Mouse (Mus musculus): ENCODE results near the gene Atxn1. TPM values are rescaled to one million over a fixed set of nuclear protein-coding genes. Genes with fewer than 3 reads are reported as not detected.
A peak's percentile ranks its signal among the peaks of the same experiment; 100 is the strongest.

Gene Atxn1
- total and polyA plus RNA-seq, 3 experiments: 8.0 to 13.1 (median 9.7) TPM

GRCm38 (mm10) chr13:45832695-45833350, 132.0 kb downstream of the Atxn1 start (continued):
- TF ChIP-seq POLR2AphosphoS2 (IDR thresholded peaks at IDR 0.05; ENCODE audit: low read depth, low read length): no peak
- peak; percentile 65 for TF ChIP-seq ZNF384 (IDR thresholded peaks at IDR 0.05; ENCODE audit: low read depth, low read length)
- TF ChIP-seq POLR2A (IDR thresholded peaks at IDR 0.05; ENCODE audit: low read depth, low read length): no peak
- no peak for TF ChIP-seq ZKSCAN1 (IDR thresholded peaks at IDR 0.05; ENCODE audit: borderline replicate concordance, low read depth, low read length)
- TF ChIP-seq KAT2A (IDR thresholded peaks at IDR 0.05; ENCODE audit: insufficient replicate concordance, low read length): no peak
- no peak for TF ChIP-seq ZMIZ1 (IDR thresholded peaks at IDR 0.05; ENCODE audit: low read depth, low read length)
- no peak for TF ChIP-seq ELF1 (IDR thresholded peaks at IDR 0.05; ENCODE audit: low read depth, low read length)
- TF ChIP-seq USF1 (IDR thresholded peaks at IDR 0.05; ENCODE audit: low read depth, low read length): peak; percentile 55; the same call in 1 of the 2 replicates

GRCm38 (mm10) chr13:45829341-45829936, 135.4 kb downstream of the Atxn1 start:
- peak overlapping the region; percentile 47; the same call in 1 of the 2 replicates for H3K27ac ChIP-seq (ENCODE audit: insufficient read depth, low read depth)
- no peaks in the 10 kb centered on the region for H3K27me3 ChIP-seq (replicated peaks)
- no peak overlapping the region for H3K4me3 ChIP-seq (replicated peaks in 1 of 3; ENCODE audit: low read depth in 2 of 3, low read length in 2 of 3, poor library complexity in 1 of 3)
- no peak overlapping the region for H3K9ac ChIP-seq (ENCODE audit: insufficient read depth, low read depth)
- peak; percentile 63 for DNase-seq (ENCODE audit: extremely low read depth)
- peak overlapping the region; percentile 1; the same call in 1 of the 2 replicates for H3K4me2 ChIP-seq (ENCODE audit: insufficient read depth, low read depth, poor library complexity, severe bottlenecking)
- peaks cover 12 to 55% of the 10 kb centered on the region in 2 experiments for H3K36me3 ChIP-seq (replicated peaks in 1 of 2; ENCODE audit: control insufficient read depth in 1 of 2, insufficient read depth in 1 of 2, low read length in 1 of 2)
- dilution Hi-C loops (cut with MboI; ENCODE audit: extremely low pct_ligation_motif_present, extremely low pct_unique_long_range_greater_than_20kb, low sequenced_read_pairs) (no loop called here), in situ Hi-C loops (cut with MboI; ENCODE audit: low pct_ligation_motif_present, low pct_unique_long_range_greater_than_20kb, low sequenced_read_pairs) (no loop called here)
- TF ChIP-seq POLR2A (IDR thresholded peaks at IDR 0.05; ENCODE audit: low read depth, low read length): no peak; the same call in 1 of the 2 replicates
- TF ChIP-seq USF2 (conservative IDR thresholded peaks at IDR 0.05; ENCODE audit: low read depth, low read length): no peak
- 0 out of 2 replicates have a peak, but pooled peaks have one; percentile 11 for TF ChIP-seq BHLHE40 (IDR thresholded peaks at IDR 0.05; ENCODE audit: low read depth, low read length)
- TF ChIP-seq USF1 (IDR thresholded peaks at IDR 0.05; ENCODE audit: low read depth, low read length): no peak
- no peak for TF ChIP-seq CTCF (conservative IDR thresholded peaks at IDR 0.05 in 1 of 2, IDR thresholded peaks at IDR 0.05 in 1 of 2; ENCODE audit: low read depth in 2 of 2, low read length in 2 of 2)
- no peak for TF ChIP-seq ZKSCAN1 (IDR thresholded peaks at IDR 0.05; ENCODE audit: borderline replicate concordance, low read depth, low read length)
- peaks cover 41 to 72% of the 10 kb centered on the region in 2 experiments for H3K4me1 ChIP-seq (ENCODE audit: control insufficient read depth in 1 of 2, insufficient read depth in 2 of 2)
- peaks cover 10% of the 10 kb centered on the region for H3K9me3 ChIP-seq (replicated peaks; ENCODE audit: low read length)
- peaks cover 27% of the 10 kb centered on the region for H3K79me2 ChIP-seq (replicated peaks; ENCODE audit: control insufficient read depth, extremely low read depth, insufficient read depth, poor library complexity, severe bottlenecking)

DNA sequence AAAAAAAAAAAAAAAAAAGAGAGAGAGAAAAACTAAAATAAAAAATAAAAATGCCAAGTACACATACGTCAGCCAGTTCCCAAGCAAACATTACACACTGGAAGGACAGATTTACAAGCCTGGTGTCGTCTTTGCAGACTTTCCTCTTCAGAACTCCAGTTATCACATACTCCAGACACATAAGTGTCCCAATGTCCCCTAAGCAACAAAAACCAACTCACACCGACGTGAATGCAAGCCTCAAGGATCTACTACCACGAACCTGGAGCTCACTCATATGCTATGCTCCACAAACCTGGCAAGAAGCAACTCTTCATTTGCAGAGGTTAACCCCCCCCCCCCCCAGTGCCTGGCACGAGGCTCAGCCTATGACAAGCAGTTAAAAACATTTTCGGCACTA, 136.8 kb downstream of the Atxn1 start:
- TF ChIP-seq EP300 (IDR thresholded peaks at IDR 0.05; ENCODE audit: low read length) (no peak), UBTF (IDR thresholded peaks at IDR 0.05; ENCODE audit: low read depth, low read length) (no peak), ZNF384 (IDR thresholded peaks at IDR 0.05; ENCODE audit: low read depth, low read length) (peak; percentile 74), ZC3H11A (IDR thresholded peaks at IDR 0.05; ENCODE audit: low read depth, low read length) (no peak)
- dilution Hi-C loops (cut with MboI; ENCODE audit: extremely low pct_ligation_motif_present, extremely low pct_unique_long_range_greater_than_20kb, low sequenced_read_pairs) (no loop called here), in situ Hi-C loops (cut with MboI; ENCODE audit: low pct_ligation_motif_present, low pct_unique_long_range_greater_than_20kb, low sequenced_read_pairs) (no loop called here)
- peaks cover 35 to 62% of the 10 kb centered on the region in 2 experiments for H3K4me1 ChIP-seq (ENCODE audit: control insufficient read depth in 1 of 2, insufficient read depth in 2 of 2)
- H3K9me3 ChIP-seq (replicated peaks; ENCODE audit: low read length): peaks cover 8% of the 10 kb centered on the region
- no peak for DNase-seq (ENCODE audit: extremely low read depth)
- peaks cover 24 to 63% of the 10 kb centered on the region in 2 experiments for H3K36me3 ChIP-seq (replicated peaks in 1 of 2; ENCODE audit: control insufficient read depth in 1 of 2, insufficient read depth in 1 of 2, low read length in 1 of 2)
- peak overlapping the region; percentile 34 for H3K9ac ChIP-seq (ENCODE audit: insufficient read depth, low read depth)
- peaks cover 27% of the 10 kb centered on the region for H3K79me2 ChIP-seq (replicated peaks; ENCODE audit: control insufficient read depth, extremely low read depth, insufficient read depth, poor library complexity, severe bottlenecking)
- H3K4me3 ChIP-seq (replicated peaks in 1 of 3; ENCODE audit: low read depth in 2 of 3, low read length in 2 of 3, poor library complexity in 1 of 3): no peak overlapping the region
- H3K27ac ChIP-seq (ENCODE audit: insufficient read depth, low read depth): peak overlapping the region; percentile 5
- no peaks in the 10 kb centered on the region for H3K27me3 ChIP-seq (replicated peaks)
- H3K4me2 ChIP-seq (ENCODE audit: insufficient read depth, low read depth, poor library complexity, severe bottlenecking): peak overlapping the region; percentile 45; the same call in 1 of the 2 replicates
